Mouse (Mus musculus) left cerebral cortex, postnatal 4 days (tissue): Measurements from ENCODE around the gene Gabbr1. TPM values are rescaled to one million over a fixed set of nuclear protein-coding genes. Genes with fewer than 3 reads are reported as not detected.
"Not testable (repeated sequence)": the region's sequence is repeated elsewhere in the genome, so short reads cannot be mapped to it uniquely, and the experiment has no call there.

ENCODE experiments used
- DNase-seq: peaks from one replicate; pipeline ENCODE4 v3.0.0-alpha.2; 2022
- intact Hi-C: fragments of 180-260 bp; cut with DNase I; formaldehyde crosslinking; loops from one replicate; pipeline ENCODE4 v1.15.1; 2025
- total RNA-seq, 2 experiments: library from RNA; stranded (reverse); gene quantifications; 2 replicates each; pipeline ENCODE4 v1.2.3; 2021

Gene Gabbr1
- 100 to 1,000 TPM; 430 to 482 TPM for total RNA-seq

GRCm38 (mm10) chr17:37045611-37046311 lies at the start of gene Gabbr1:
TSS of gene Gabbr1 (plus strand) at chr17:37045966.
- DNase-seq: peak; percentile 89
- intact Hi-C loops: loop anchor here (2.0 to 5.0 kb wide), 2 partner anchors 43 to 98 kb away; no protein-coding TSS in a partner anchor

GRCm38 (mm10) chr17:36997033-36997735 lies 48.6 kb upstream of the Gabbr1 start:
- intact Hi-C loops: no loop called here
- peak; percentile 89 for DNase-seq

DNA sequence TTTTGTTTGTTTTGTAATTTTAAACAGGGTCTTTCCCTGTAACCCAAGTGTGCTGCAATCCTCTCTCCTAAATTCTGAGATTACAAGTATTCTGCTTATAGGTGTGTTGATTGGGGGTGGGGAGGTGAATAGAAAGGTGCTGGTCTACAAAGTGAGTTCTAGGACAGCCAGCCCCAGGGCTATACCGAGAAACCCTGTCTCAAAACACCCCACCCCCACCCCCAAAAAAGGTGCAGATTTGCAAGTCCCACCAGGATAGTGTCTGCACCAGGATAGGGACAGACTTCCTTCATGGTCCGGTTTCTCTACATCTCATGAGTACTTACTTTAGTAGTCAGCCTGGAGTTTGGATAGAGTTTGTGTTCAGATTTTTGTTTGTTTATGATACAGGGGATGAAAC lies 47.3 kb upstream of the Gabbr1 start:
- intact Hi-C loops: no loop called here
- no peak for DNase-seq

- intact Hi-C loops: no loop called here
- DNase-seq: no peak
Measured at GRCm38 (mm10) chr17:37000863-37001262, 44.9 kb upstream of the Gabbr1 start, which contains the start of gene Zfp57. TSS of gene Zfp57 (plus strand) at chr17:37001163.

GRCm38 (mm10) chr17:37002364-37003330 lies 43.1 kb upstream of the Gabbr1 start:
- intact Hi-C loops: loop anchor here (1.0 to 2.0 kb wide), 2 partner anchors 26 to 44 kb away; no protein-coding TSS in a partner anchor
- DNase-seq: peak; percentile 71

DNA sequence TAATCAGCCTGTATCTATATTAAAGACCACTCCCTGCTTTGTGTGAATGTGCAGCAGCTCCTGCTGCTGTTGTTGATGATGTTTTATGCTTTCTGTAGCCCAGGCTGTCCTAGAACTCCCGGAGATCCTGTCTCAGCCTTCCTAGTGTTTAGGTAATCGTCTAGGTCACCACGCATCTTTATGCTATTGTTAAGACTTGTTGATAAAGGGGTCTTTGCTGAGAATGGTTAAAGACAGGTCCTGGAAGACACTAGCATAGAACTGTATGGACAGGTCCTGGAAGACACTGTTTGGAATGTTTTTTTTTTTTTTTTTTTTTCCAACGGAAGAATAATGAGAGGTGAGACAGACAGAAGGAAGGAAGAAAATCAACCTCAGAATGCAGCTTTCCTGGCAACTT lies 42.4 kb upstream of the Gabbr1 start:
- DNase-seq: no peak
- intact Hi-C loops: loop anchor here (2.0 kb wide), 1 partner anchor 43 kb away; no protein-coding TSS in a partner anchor

- intact Hi-C loops: no loop called here
- no peak for DNase-seq
Measured at GRCm38 (mm10) chr17:37008161-37008560, 37.6 kb upstream of the Gabbr1 start.

DNA sequence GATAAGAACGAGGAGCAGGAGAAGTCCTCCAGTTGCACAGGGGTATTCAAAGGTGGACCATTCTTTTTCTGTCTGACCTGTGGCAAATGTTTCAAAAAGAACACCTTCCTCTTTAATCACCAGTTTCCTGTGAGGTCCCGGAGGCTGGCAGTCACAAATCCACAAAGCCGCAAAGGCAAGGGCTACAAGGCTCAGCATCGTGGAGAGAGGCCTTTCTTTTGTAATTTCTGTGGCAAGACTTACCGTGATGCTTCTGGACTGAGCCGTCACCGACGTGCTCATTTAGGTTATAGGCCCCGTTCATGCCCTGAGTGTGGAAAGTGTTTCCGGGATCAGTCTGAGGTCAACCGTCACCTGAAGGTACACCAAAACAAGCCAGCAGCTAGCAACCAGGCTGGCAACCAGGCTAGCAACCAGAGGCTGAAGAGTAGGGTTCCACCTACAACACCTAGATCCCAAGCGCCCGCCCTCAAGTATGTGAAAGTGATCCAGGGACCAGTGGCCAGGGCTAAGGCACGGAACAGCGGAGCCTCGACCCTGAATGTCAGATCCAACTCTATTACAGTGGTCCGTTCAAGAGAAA lies 36.2 kb upstream of the Gabbr1 start:
- DNase-seq: no peak
- intact Hi-C loops: no loop called here

DNA sequence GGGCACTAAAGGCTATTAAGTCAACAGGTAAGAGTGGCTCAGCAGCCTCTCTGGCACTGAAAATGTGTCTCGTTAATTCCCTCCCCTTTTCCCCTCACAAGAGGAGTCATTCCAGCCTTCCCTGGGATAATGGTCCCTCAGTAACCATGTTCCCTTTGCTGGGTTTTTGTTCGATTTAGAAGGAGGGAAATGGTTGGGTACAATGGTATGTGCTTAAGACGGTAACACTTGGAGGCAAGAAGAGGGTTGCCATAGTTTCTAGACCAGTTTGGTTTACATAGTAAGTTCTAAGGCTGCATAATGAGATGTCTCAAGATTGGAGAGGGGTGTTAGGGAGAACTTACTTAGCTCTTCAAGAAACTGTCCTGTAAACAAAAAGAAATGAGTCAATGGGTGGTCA lies 34.0 kb upstream of the Gabbr1 start:
- intact Hi-C loops: no loop called here
- DNase-seq: no peak

GRCm38 (mm10) chr17:37012141-37012540 lies 33.6 kb upstream of the Gabbr1 start:
- intact Hi-C loops: no loop called here
- DNase-seq: no peak

DNA sequence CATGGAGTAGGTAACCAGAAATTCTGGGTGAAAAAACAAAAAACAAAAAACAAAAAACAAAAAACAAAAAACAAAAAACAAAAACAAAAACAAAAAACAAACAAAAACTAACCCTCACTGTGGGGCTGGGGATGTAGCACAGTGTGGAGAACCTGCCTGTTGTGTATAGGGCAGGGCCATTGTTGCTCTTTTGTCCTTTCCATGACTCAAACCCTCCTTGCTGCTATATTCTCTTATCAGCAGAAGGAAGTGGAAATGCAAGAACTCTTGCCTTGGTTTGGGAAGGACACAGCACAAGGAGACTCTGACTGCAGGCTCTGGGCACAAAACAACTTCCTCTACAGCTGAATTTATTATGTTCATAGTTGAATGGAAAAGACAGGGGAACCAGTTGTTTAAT lies 29.4 kb upstream of the Gabbr1 start:
- intact Hi-C loops: no loop called here
- DNase-seq: no peak

DNA sequence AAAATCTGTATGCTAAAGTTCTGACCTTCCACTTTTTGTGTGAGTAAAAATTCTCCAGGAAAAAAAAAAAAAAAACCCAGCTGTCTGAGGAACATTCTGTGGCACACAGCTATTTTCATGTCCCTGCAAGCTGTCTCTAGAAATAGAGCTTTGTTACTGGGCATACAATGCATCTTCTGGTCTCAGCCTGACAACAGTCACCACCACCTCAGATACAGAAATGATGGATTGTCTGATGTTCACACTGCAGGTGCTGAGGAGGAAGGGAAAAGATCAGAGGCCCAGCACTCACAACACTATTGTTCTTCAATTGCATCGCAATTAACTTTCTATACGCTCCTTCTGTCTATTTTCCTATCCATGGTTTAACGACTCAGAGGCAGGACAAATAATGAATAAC lies 27.4 kb upstream of the Gabbr1 start:
- DNase-seq: no peak
- intact Hi-C loops: no loop called here

DNA sequence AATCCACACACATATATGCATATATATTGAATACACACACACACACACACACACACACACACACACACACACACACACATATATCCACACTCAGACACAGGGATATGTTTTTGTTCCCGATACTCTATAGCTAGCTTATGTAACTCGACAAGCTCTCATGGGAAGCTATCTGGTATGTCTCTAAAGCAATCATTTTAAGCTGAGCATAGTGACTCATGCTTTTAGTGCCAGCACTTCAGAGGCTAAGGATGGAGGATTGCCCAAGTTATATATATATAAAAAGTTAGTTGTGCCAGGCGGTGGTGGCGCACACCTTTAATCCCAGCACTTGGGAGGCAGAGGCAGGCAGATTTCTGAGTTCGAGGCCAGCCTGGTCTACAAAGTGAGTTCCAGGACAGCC lies 26.5 kb upstream of the Gabbr1 start:
- DNase-seq, intact Hi-C loops: not testable (repeated sequence)

DNA sequence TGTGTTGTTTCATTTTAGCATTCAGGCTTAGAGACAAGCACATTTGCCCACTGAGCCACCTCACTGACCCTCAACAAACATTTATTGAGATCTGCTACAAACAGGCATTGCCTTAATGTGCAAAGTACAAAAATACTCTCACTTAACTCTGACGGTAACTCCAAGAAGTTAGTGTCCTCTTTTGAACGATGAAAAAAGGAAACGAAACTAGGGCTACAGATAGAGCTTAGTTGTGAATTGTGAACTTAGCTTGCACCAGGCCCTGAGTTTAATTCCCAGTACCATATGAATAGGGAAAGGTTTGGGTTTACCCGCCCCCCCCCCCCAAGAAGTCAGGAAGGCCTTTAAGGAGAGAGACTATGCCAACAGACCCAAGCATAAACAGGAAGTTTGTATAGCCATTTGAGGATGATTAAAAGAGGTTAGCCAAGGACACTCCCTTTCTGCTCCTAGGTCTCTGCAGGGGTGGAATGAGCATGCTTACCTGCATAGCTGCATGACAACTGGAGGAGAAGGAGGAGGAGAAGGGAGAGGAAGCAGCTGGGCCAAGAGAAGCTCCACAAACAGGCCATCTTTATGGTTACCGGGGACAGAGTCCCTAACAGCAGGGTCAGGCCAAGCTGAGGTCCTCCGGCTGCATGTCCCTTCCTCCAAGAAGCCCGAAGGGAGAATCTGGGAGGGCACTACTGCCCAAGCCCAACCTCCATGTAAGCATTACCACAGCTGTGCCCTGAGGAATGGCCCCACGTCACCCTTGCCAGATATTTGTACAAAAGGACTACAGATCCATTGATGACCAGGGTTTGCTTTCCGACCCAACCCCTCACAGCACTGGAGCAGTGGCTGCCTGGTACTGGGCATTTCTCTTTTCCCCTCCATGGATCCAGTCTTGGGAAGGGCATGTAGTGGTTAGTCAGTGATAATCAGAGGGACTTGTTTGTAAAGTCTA lies 22.9 kb upstream of the Gabbr1 start, which contains the start of gene Mog:
Mog (minus strand) TSS at position 771 of the 949 bp plus-strand sequence.
- no peak for DNase-seq
- intact Hi-C loops: no loop called here

GRCm38 (mm10) chr17:37026425-37026824 lies 19.3 kb upstream of the Gabbr1 start:
- DNase-seq: no peak
- intact Hi-C loops: no loop called here

- no peak for DNase-seq
- intact Hi-C loops: no loop called here
Measured at GRCm38 (mm10) chr17:37027486-37027885, 18.3 kb upstream of the Gabbr1 start.

- DNase-seq: no peak
- intact Hi-C loops: loop anchor here (1.0 kb wide), 1 partner anchor 26 kb away; no protein-coding TSS in a partner anchor
Measured at GRCm38 (mm10) chr17:37028212-37028611, 17.6 kb upstream of the Gabbr1 start.

GRCm38 (mm10) chr17:37028683-37029120 lies 17.1 kb upstream of the Gabbr1 start:
- intact Hi-C loops: loop anchor here (1.0 kb wide), 1 partner anchor 26 kb away; no protein-coding TSS in a partner anchor
- DNase-seq: peak; percentile 95

- intact Hi-C loops: no loop called here
Measured at GRCm38 (mm10) chr17:37029162-37029561, 16.6 kb upstream of the Gabbr1 start.

More at GRCm38 (mm10) chr17:37029162-37029561, 16.6 kb upstream of the Gabbr1 start:
- no peak for DNase-seq
